Mouse (Mus musculus) embryo, embryonic 10 days (tissue): Measurements from ENCODE around the gene Kcnq2.

Source experiments
- DNase-seq: peaks from one replicate; pipeline ENCODE4 v3.0.0-alpha.2; 2015; ENCODE audit warnings: low spot score

The Kcnq2 gene

GRCm38 (mm10) chr2:181042376-181042775 lies 92.7 kb downstream of the Kcnq2 start:
- DNase-seq, result no peak

- peak; percentile 17 for DNase-seq
These were observed 93.2 kb downstream of the Kcnq2 start for GRCm38 (mm10) chr2:181041941-181042340.

GRCm38 (mm10) chr2:181039356-181039680 lies 95.8 kb downstream of the Kcnq2 start:
- DNase-seq, result no peak

GRCm38 (mm10) chr2:181038644-181039355 lies 96.3 kb downstream of the Kcnq2 start:
- peak; percentile 45 for DNase-seq

- no peak for DNase-seq
These were observed 98.5 kb downstream of the Kcnq2 start for GRCm38 (mm10) chr2:181036561-181036960.

- no peak for DNase-seq
These were observed 99.9 kb downstream of the Kcnq2 start for GRCm38 (mm10) chr2:181035186-181035585.

- DNase-seq, result no peak
These were observed 101.8 kb downstream of the Kcnq2 start for GRCm38 (mm10) chr2:181033310-181033709.

GRCm38 (mm10) chr2:181032407-181032806 lies 102.7 kb downstream of the Kcnq2 start:
- peak; percentile 49 for DNase-seq

GRCm38 (mm10) chr2:181031406-181031934 lies 103.6 kb downstream of the Kcnq2 start:
- no peak for DNase-seq
